Mouse (Mus musculus): ENCODE results near the gene Dmrt3.

- TF ChIP-seq CTCF (IDR thresholded peaks at IDR 0.05 in 2 of 3, conservative IDR thresholded peaks at IDR 0.05 in 1 of 3; ENCODE audit: control insufficient read depth in 1 of 3, insufficient read depth in 1 of 3, low read depth in 2 of 3, low read length in 3 of 3, poor library complexity in 1 of 3, severe bottlenecking in 1 of 3), result no peak
- TF ChIP-seq POLR2A (IDR thresholded peaks at IDR 0.05; ENCODE audit: control insufficient read depth in 1 of 2, insufficient read depth in 1 of 2, low read depth in 1 of 2, low read length in 2 of 2, poor library complexity in 1 of 2), result no peak
Observed at GRCm38 (mm10) chr19:25608206-25608580, 1.9 kb upstream of the Dmrt3 start.
